In the genomic region with DNA sequence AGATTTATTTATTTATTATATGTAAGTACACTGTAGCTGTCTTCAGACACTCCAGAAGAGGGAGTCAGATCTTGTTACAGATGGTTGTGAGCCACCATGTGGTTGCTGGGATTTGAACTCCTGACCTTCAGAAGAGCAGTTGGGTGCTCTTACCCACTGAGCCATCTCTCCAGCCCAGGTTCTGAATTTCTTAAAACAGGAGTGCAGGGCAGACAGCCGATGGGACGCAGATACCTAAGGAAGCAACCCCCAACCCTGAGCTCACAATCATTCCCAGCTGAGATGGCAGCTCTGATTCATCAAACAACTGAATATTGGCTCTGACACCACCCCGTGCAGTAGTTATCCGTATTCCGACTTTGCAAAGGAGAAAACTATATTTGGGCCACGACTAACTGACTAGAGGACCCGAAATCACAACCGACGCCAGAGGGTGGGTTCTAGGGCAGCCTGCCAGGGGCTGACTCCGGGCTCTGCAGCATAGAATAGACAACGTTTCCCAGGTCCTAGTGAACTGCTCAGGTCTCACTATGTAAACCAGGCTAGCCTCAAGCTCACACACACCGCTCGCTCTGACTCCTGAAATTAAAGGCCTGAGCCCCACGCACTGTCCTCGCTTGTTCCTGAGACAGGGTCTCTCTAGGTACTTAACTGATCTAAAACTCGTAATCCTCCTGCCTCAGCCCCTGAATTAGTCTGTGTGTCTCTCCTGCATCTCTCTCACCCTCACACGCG, we compare ENCODE assay signal across 7 mouse cellular contexts. TPM values are rescaled to one million over a fixed set of nuclear protein-coding genes. Genes with fewer than 3 reads are reported as not detected.
A peak's percentile ranks its signal among the peaks of the same experiment; 100 is the strongest.
DNase-seq lines count a peak whose midpoint lies in the region; ATAC-seq and TF ChIP-seq lines count a peak whose summit lies in the region.

No protein-coding gene starts in this region.

- 0 out of 2 replicates have a peak overlapping the region, but pooled peaks have one; percentile 5 for H3K27ac ChIP-seq in embryonic facial prominence, embryonic 11.5 days (replicated peaks; ENCODE audit: low read depth, low read length)
- no peak overlapping the region for H3K27ac ChIP-seq in intestine, embryonic 16.5 days (ENCODE audit: low read length)
- H3K27ac ChIP-seq in small intestine, adult 2 months (ENCODE audit: insufficient read depth, low read depth, low read length): no peak overlapping the region

- TF ChIP-seq POLR2A in small intestine, adult 2 months (IDR thresholded peaks at IDR 0.05; ENCODE audit: low read depth, low read length): no peak

- H3K4me1 ChIP-seq in megakaryocyte, embryonic 14.5 days: peaks cover 15% of the 10 kb centered on the region
- no peaks in the 10 kb centered on the region for H3K4me1 ChIP-seq in embryonic facial prominence, embryonic 11.5 days (ENCODE audit: control insufficient read depth, insufficient read depth, low read length)
- peaks cover 8% of the 10 kb centered on the region for H3K4me1 ChIP-seq in intestine, embryonic 16.5 days (ENCODE audit: control insufficient read depth, insufficient read depth, low read length)
- H3K4me1 ChIP-seq in small intestine, adult 2 months (ENCODE audit: control insufficient read depth, insufficient read depth, insufficient read length, low read length): no peaks in the 10 kb centered on the region; the same call in 1 of the 2 replicates

- H3K27me3 ChIP-seq in megakaryocyte, embryonic 14.5 days (replicated peaks): peaks cover 5% of the 10 kb centered on the region
- no peaks in the 10 kb centered on the region for H3K27me3 ChIP-seq in embryonic facial prominence, embryonic 11.5 days (ENCODE audit: control insufficient read depth, insufficient read depth, low read length)
- H3K27me3 ChIP-seq in intestine, embryonic 16.5 days (replicated peaks; ENCODE audit: control insufficient read depth, insufficient read depth, low read length): no peaks in the 10 kb centered on the region
- no peaks in the 10 kb centered on the region for H3K27me3 ChIP-seq in small intestine, adult 2 months (ENCODE audit: control insufficient read depth, insufficient read depth, low read length)

- ATAC-seq in megakaryocyte, adult 5-6 weeks (ENCODE audit: poor library complexity, severe bottlenecking): no peak
- ATAC-seq in embryonic facial prominence, embryonic 11.5 days (replicated peaks; ENCODE audit: insufficient number of reproducible peaks, low FRiP score, low TSS enrichment, low read depth): no peak
- ATAC-seq in intestine, embryonic 16.5 days: no peak

- WGBS in embryonic facial prominence, embryonic 11.5 days: 55% methylated on average over 18 of the region's 18 CpGs
- WGBS in intestine, embryonic 16.5 days: 61% methylated on average over 18 of the region's 18 CpGs
- WGBS in small intestine, adult 2 months: 77% methylated on average over 18 of the region's 18 CpGs

- DNase-seq in embryonic facial prominence, embryonic 11.5 days (ENCODE audit: low spot score): peak; percentile 40
- no peak for DNase-seq in adrenal gland, adult 18-20 months (ENCODE audit: low spot score in 2 of 2)
- DNase-seq in thymus, postnatal 4 days: no peak

- H3K4me2 ChIP-seq in embryonic facial prominence, embryonic 11.5 days (ENCODE audit: low read depth, low read length): peak overlapping the region; percentile 63
- peak overlapping the region; percentile 88 for H3K4me2 ChIP-seq in intestine, embryonic 16.5 days (ENCODE audit: low read depth, low read length)

- no peaks in the 10 kb centered on the region for H3K9me3 ChIP-seq in megakaryocyte, embryonic 14.5 days
- no peaks in the 10 kb centered on the region for H3K9me3 ChIP-seq in embryonic facial prominence, embryonic 11.5 days (replicated peaks; ENCODE audit: control insufficient read depth, low read length)
- H3K9me3 ChIP-seq in intestine, embryonic 16.5 days (ENCODE audit: control insufficient read depth, low read length): no peaks in the 10 kb centered on the region

- H3K36me3 ChIP-seq in megakaryocyte, embryonic 14.5 days (replicated peaks; ENCODE audit: low read length): peaks cover 8% of the 10 kb centered on the region
- H3K36me3 ChIP-seq in embryonic facial prominence, embryonic 11.5 days (replicated peaks; ENCODE audit: control insufficient read depth, insufficient read depth, low read depth, low read length): no peaks in the 10 kb centered on the region
- peaks cover under 1% of the 10 kb centered on the region; the same call in 1 of the 2 replicates for H3K36me3 ChIP-seq in intestine, embryonic 16.5 days (ENCODE audit: control insufficient read depth, insufficient read depth, low read length)
- no peaks in the 10 kb centered on the region for H3K36me3 ChIP-seq in small intestine, adult 2 months (ENCODE audit: control insufficient read depth, insufficient read depth, low read length)

- TF ChIP-seq CTCF in small intestine, adult 2 months (IDR thresholded peaks at IDR 0.05; ENCODE audit: extremely low read depth, insufficient read length, insufficient replicate concordance, low read depth, low read length): no peak

- peak overlapping the region; percentile 79 for H3K9ac ChIP-seq in embryonic facial prominence, embryonic 11.5 days (replicated peaks; ENCODE audit: low read length)
- H3K9ac ChIP-seq in intestine, embryonic 16.5 days (ENCODE audit: low read depth, low read length): peak overlapping the region; percentile 81; the same call in 1 of the 2 replicates

- H3K4me3 ChIP-seq in megakaryocyte, embryonic 14.5 days (replicated peaks): peak overlapping the region; percentile 98
- peak overlapping the region; percentile 59 for H3K4me3 ChIP-seq in embryonic facial prominence, embryonic 11.5 days (ENCODE audit: low read depth, low read length)
- H3K4me3 ChIP-seq in intestine, embryonic 16.5 days (ENCODE audit: low read length): peak overlapping the region; percentile 69
- H3K4me3 ChIP-seq in small intestine, adult 2 months (ENCODE audit: low read depth, low read length): peak overlapping the region; percentile 75; the same call in 1 of the 2 replicates

RNA-seq across cellular contexts. Expression of a gene that starts 1.1 kb away (rescaled TPM):
- 7.5 TPM in 1 of 2 replicates, not detected in the other for polyA plus RNA-seq in megakaryocyte, embryonic 14.5 days (2012; ENCODE audit: insufficient read depth, low replicate concordance)
- total RNA-seq in megakaryocyte, adult 5-6 weeks (2015): 13.0 and 15.8 TPM in 2 replicates
- total RNA-seq in megakaryocyte, adult 5-6 weeks (2017): 7.7 and 18.6 TPM in 2 replicates
- 53.5 and 55.4 TPM in 2 replicates for polyA plus RNA-seq in embryonic facial prominence, embryonic 11.5 days (2014; fragmentation: Nextera tagmentation; extraction: Ambion mirVana)
- polyA plus RNA-seq in intestine, embryonic 16.5 days (2015; fragmentation: Nextera tagmentation; extraction: Ambion mirVana): 16.8 and 20.4 TPM in 2 replicates
- 0.77 and 1.9 TPM in 2 replicates for polyA plus RNA-seq in small intestine, adult 2 months (2012; rRNA removed)
- total RNA-seq in adrenal gland, adult 18-20 months (2021): 10 to 100 TPM in 1 of 2 experiments, 1 to 10 TPM in 1; 9.9 to 10.2 TPM

RNA-seq across cellular contexts. Expression of a gene that starts 9.7 kb away (rescaled TPM):
- polyA plus RNA-seq in megakaryocyte, embryonic 14.5 days (2012; ENCODE audit: insufficient read depth, low replicate concordance): 3.4 TPM in 1 of 2 replicates, not detected in the other
- total RNA-seq in megakaryocyte, adult 5-6 weeks (2015): not detected in 2 replicates
- total RNA-seq in megakaryocyte, adult 5-6 weeks (2017): 0.51 TPM in 1 of 2 replicates, not detected in the other
- polyA plus RNA-seq in embryonic facial prominence, embryonic 11.5 days (2014; fragmentation: Nextera tagmentation; extraction: Ambion mirVana): 0.67 TPM in 1 of 2 replicates, not detected in the other
- 0.48 TPM in 1 of 2 replicates, not detected in the other for polyA plus RNA-seq in intestine, embryonic 16.5 days (2015; fragmentation: Nextera tagmentation; extraction: Ambion mirVana)
- not detected in 2 replicates for polyA plus RNA-seq in small intestine, adult 2 months (2012; rRNA removed)
- 1 to 10 TPM in 1 of 2 experiments, under 1 TPM in 1; 0.80 to 1.5 TPM for total RNA-seq in adrenal gland, adult 18-20 months (2021)

RNA-seq across cellular contexts. Expression of a gene that starts 30.3 kb away (rescaled TPM):
- 102 and 133 TPM in 2 replicates for polyA plus RNA-seq in megakaryocyte, embryonic 14.5 days (2012; ENCODE audit: insufficient read depth, low replicate concordance)
- total RNA-seq in megakaryocyte, adult 5-6 weeks (2015): 163 and 175 TPM in 2 replicates
- total RNA-seq in megakaryocyte, adult 5-6 weeks (2017): 146 and 161 TPM in 2 replicates
- 44.5 and 45.0 TPM in 2 replicates for polyA plus RNA-seq in embryonic facial prominence, embryonic 11.5 days (2014; fragmentation: Nextera tagmentation; extraction: Ambion mirVana)
- 250 and 255 TPM in 2 replicates for polyA plus RNA-seq in intestine, embryonic 16.5 days (2015; fragmentation: Nextera tagmentation; extraction: Ambion mirVana)
- 183 and 292 TPM in 2 replicates for polyA plus RNA-seq in small intestine, adult 2 months (2012; rRNA removed)
- 100 to 1,000 TPM; 330 to 533 TPM for total RNA-seq in adrenal gland, adult 18-20 months (2021)

RNA-seq across cellular contexts. Expression of a gene that starts 32.3 kb away (rescaled TPM):
- 1.9 and 3.8 TPM in 2 replicates for polyA plus RNA-seq in megakaryocyte, embryonic 14.5 days (2012; ENCODE audit: insufficient read depth, low replicate concordance)
- total RNA-seq in megakaryocyte, adult 5-6 weeks (2015): 11.5 and 14.6 TPM in 2 replicates
- total RNA-seq in megakaryocyte, adult 5-6 weeks (2017): 14.8 and 16.7 TPM in 2 replicates
- 24.7 and 27.2 TPM in 2 replicates for polyA plus RNA-seq in embryonic facial prominence, embryonic 11.5 days (2014; fragmentation: Nextera tagmentation; extraction: Ambion mirVana)
- polyA plus RNA-seq in intestine, embryonic 16.5 days (2015; fragmentation: Nextera tagmentation; extraction: Ambion mirVana): 50.5 and 52.2 TPM in 2 replicates
- 7.8 and 13.7 TPM in 2 replicates for polyA plus RNA-seq in small intestine, adult 2 months (2012; rRNA removed)
- total RNA-seq in adrenal gland, adult 18-20 months (2021): 10 to 100 TPM; 22.1 to 23.5 TPM

RNA-seq across cellular contexts. Expression of a gene that starts 36.6 kb away (rescaled TPM):
- polyA plus RNA-seq in megakaryocyte, embryonic 14.5 days (2012; ENCODE audit: insufficient read depth, low replicate concordance): 40.1 and 45.3 TPM in 2 replicates
- total RNA-seq in megakaryocyte, adult 5-6 weeks (2015): 7.7 and 7.8 TPM in 2 replicates
- total RNA-seq in megakaryocyte, adult 5-6 weeks (2017): 10.7 and 12.3 TPM in 2 replicates
- 29.0 and 33.1 TPM in 2 replicates for polyA plus RNA-seq in embryonic facial prominence, embryonic 11.5 days (2014; fragmentation: Nextera tagmentation; extraction: Ambion mirVana)
- 63.3 and 64.3 TPM in 2 replicates for polyA plus RNA-seq in intestine, embryonic 16.5 days (2015; fragmentation: Nextera tagmentation; extraction: Ambion mirVana)
- 23.1 and 49.4 TPM in 2 replicates for polyA plus RNA-seq in small intestine, adult 2 months (2012; rRNA removed)
- total RNA-seq in adrenal gland, adult 18-20 months (2021): 10 to 100 TPM; 64.7 to 66.8 TPM
